Mouse (Mus musculus) midbrain, embryonic 12.5 days (tissue): ENCODE data around the gene Ckap4. TPM values are rescaled to one million over a fixed set of nuclear protein-coding genes. Genes with fewer than 3 reads are reported as not detected.

ENCODE experiments used
- ATAC-seq: fragments of 200-750 bp; cut with Nextera tagmentation; 2 replicates; pipeline ENCODE4 v1.8.0; 2017; ENCODE audit warnings: low read depth, moderate TSS enrichment, moderate library complexity; ENCODE audit not compliant: low FRiP score
- H3K27ac ChIP-seq: fragments of 300-500 bp; sonication (generic); replicated peaks from 2 replicates; pipeline ENCODE4 v1.5.1; 2016; ENCODE audit warnings: mild to moderate bottlenecking
- H3K27me3 ChIP-seq: fragments of 300-500 bp; sonication (generic); 2 replicates; pipeline ENCODE4 v1.6.1; 2016; ENCODE audit warnings: mild to moderate bottlenecking
- H3K36me3 ChIP-seq: fragments of 300-500 bp; sonication (generic); 2 replicates; pipeline ENCODE4 v1.6.1; 2016
- H3K4me1 ChIP-seq: fragments of 300-500 bp; sonication (generic); 2 replicates; pipeline ENCODE4 v1.6.1; 2016
- H3K4me2 ChIP-seq: fragments of 300-500 bp; sonication (generic); replicated peaks from 2 replicates; pipeline ENCODE4 v1.6.1; 2016; ENCODE audit warnings: mild to moderate bottlenecking, moderate library complexity
- H3K4me3 ChIP-seq: fragments of 300-500 bp; sonication (generic); 2 replicates; pipeline ENCODE4 v1.5.1; 2016; ENCODE audit warnings: mild to moderate bottlenecking
- H3K9ac ChIP-seq: fragments of 300-500 bp; sonication (generic); replicated peaks from 2 replicates; pipeline ENCODE4 v1.6.1; 2016; ENCODE audit warnings: mild to moderate bottlenecking, moderate library complexity
- H3K9me3 ChIP-seq: fragments of 300-500 bp; sonication (generic); 2 replicates; pipeline ENCODE4 v1.6.1; 2016; ENCODE audit warnings: mild to moderate bottlenecking
- WGBS: fragments of 180-500 bp; shearing (Covaris S2); methylation state at CpG from one replicate; pipeline ENCODE4 v1.1.7; 2016; 5-methylcytosine and 5-hydroxymethylcytosine counted together
- polyA plus RNA-seq: library from polyadenylated mRNA; unstranded; fragments of >200 nt; fragmentation: Nextera tagmentation; extraction: Ambion mirVana; gene quantifications from 2 replicates; pipeline ENCODE4 v1.2.1, GENCODE M21; 2016

Ckap4 gene
- polyA plus RNA-seq, 1 experiment from 2014 or later = 105 TPM

GRCm38 (mm10) chr10:84542802-84543658, 9.2 kb upstream of the Ckap4 start:
- ATAC-seq = no peak
- WGBS = 84% methylated on average over 11 of the region's 11 CpGs
- Histone ChIP-seq H3K4me2 (no peak overlapping the region), H3K36me3 (no peaks in the 10 kb centered on the region), H3K27me3 (no peaks in the 10 kb centered on the region), H3K9me3 (no peaks in the 10 kb centered on the region), H3K4me1 (no peaks in the 10 kb centered on the region), H3K27ac (no peak overlapping the region), H3K4me3 (no peak overlapping the region), H3K9ac (no peak overlapping the region)

DNA sequence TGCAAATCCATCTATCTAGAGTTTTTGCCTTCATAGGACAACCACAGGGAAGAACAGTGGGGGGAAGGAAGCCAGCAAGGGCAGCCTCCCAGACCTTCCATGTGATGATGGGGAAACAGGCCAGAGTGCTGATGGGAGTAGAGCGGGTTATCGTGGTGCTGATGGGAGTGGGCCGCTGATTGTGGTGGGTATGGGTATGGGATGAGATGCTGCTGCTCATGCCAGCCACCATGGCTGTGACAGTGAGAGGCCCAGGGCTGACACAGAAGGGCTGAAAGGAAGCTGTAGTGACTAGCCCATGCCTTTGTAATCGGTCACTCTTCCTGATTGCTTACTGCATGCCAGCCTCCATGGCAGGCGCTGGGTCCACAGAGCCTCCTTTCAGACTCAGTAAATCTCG, 5.8 kb upstream of the Ckap4 start:
- Histone ChIP-seq H3K27me3 (no peaks in the 10 kb centered on the region), H3K36me3 (no peaks in the 10 kb centered on the region), H3K4me2 (no peak overlapping the region), H3K27ac (no peak overlapping the region), H3K9ac (no peak overlapping the region), H3K4me1 (0 out of 2 replicates have a peak, but pooled peaks cover 3% of the 10 kb centered on the region), H3K4me3 (no peak overlapping the region), H3K9me3 (no peaks in the 10 kb centered on the region)
- ATAC-seq = no peak
- WGBS = 92% methylated on average over 6 of the region's 6 CpGs

DNA sequence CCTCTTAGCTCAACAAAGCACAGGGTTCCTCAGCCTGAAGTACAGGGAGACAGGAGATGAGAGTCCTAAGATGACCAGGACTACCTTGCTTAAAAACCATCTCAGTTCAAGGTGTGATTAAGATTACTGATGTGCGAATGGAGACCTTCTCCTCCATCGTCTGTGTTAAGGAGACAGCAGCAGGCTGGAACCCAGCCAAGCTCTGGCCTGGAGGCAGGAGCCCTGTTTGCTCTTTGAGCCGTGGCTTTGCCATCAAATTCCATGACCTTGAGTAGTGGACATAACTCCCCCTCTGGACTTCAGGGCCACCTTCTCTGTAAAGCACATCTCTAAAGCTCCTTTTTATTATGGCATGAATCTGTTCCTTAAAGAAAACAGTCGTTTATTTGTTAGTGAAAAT, 2.0 kb upstream of the Ckap4 start:
- Histone ChIP-seq H3K36me3 (no peaks in the 10 kb centered on the region), H3K4me3 (no peak overlapping the region), H3K4me2 (no peak overlapping the region), H3K9me3 (no peaks in the 10 kb centered on the region), H3K27ac (no peak overlapping the region), H3K9ac (no peak overlapping the region), H3K27me3 (no peaks in the 10 kb centered on the region), H3K4me1 (peaks cover 29% of the 10 kb centered on the region)
- ATAC-seq = no peak
- 70% methylated on average over 4 of the region's 4 CpGs for WGBS

GRCm38 (mm10) chr10:84535458-84535857, 1.6 kb upstream of the Ckap4 start:
- H3K4me2 ChIP-seq = no peak overlapping the region
- no peak overlapping the region for H3K4me3 ChIP-seq
- ATAC-seq = no peak
- H3K9me3 ChIP-seq = no peaks in the 10 kb centered on the region
- no peak overlapping the region for H3K9ac ChIP-seq
- H3K27ac ChIP-seq = no peak overlapping the region
- no peaks in the 10 kb centered on the region for H3K27me3 ChIP-seq
- 76% methylated on average over 5 of the region's 5 CpGs for WGBS
- H3K36me3 ChIP-seq = no peaks in the 10 kb centered on the region
- H3K4me1 ChIP-seq = peaks cover 33% of the 10 kb centered on the region

DNA sequence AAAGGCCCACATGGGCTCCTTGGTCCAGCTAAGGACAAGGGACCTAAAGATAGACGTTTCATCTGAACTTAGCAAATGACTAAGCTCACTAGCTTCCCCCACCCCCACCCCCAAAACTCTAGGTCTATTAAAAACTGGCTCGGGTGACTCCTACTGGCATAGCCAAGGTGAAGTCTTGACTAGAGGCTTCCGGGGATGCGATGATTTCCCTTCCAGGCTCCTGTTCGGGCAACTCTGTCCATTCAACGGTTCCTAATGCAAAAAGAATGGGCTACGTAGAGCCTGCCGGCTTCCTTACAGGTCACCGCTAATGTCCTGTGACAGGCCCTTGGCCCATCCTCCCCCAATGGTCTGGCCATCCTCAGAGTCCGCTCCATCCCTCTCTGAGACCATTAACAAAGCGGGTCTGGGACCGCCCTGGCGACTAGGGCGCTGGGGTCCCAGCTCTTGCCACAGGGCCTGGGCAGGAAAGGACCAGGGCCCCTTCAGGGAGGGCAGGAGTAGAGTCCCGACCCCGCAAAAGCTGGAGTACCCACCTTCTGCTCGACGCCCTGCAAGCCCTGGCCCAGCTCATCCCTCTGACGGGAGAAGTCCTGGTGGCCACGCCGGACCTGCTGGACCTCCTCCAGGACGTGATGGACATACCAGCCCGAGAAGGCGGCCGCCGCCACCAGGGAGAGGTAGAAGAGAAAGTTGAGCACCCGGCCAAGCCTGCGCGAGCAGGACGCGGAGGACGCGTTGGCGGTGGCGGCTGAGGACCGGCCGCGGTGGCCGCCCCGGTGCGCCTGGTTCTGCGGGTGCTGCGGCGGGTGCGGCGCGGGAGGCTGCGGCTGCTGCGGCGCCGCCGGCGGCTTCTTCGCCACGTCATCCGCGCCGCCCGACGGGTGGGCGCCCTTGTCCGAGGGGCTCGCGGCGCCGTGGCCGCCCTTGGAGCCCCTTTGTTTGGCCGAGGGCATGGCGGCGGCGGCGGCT, 665 bp downstream of the Ckap4 start:
- Histone ChIP-seq H3K36me3 (peaks cover 12% of the 10 kb centered on the region), H3K27ac (peak overlapping the region; percentile 91), H3K4me1 (peaks cover 43% of the 10 kb centered on the region), H3K9ac (peak overlapping the region; percentile 98), H3K4me2 (peak overlapping the region; percentile 65), H3K27me3 (no peaks in the 10 kb centered on the region), H3K4me3 (peak overlapping the region; percentile 91), H3K9me3 (no peaks in the 10 kb centered on the region)
- WGBS = 1% methylated on average over 41 of the region's 72 CpGs
- ATAC-seq = peak; percentile 44

GRCm38 (mm10) chr10:84532191-84532889, 1.5 kb downstream of the Ckap4 start:
- Histone ChIP-seq H3K4me2 (peak overlapping the region; percentile 65), H3K27me3 (no peaks in the 10 kb centered on the region), H3K9ac (peak overlapping the region; percentile 98), H3K4me1 (peaks cover 43% of the 10 kb centered on the region), H3K27ac (peak overlapping the region; percentile 91), H3K36me3 (peaks cover 20% of the 10 kb centered on the region), H3K9me3 (no peaks in the 10 kb centered on the region), H3K4me3 (peak overlapping the region; percentile 91)
- WGBS = 76% methylated on average over 16 of the region's 16 CpGs
- no peak for ATAC-seq

DNA sequence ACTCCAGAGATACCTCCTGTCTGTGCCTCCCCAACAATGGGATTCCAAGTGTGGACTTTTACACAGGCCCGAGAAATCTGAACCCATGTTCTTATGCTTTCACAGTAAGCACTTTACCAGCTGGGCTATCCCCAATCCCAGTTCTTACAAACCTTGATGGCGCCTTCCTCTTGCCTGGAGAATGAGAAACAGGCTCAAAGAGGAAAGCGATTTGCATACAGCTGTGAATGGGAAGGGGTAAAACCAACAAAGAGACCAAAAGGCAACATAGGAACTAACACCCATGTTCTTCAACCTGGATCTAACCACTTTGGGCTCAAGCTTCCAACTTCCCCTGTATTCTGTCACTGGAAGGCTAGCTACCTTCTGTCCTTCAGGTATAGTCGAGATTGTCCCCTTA, 2.3 kb downstream of the Ckap4 start:
- Histone ChIP-seq H3K27me3 (no peaks in the 10 kb centered on the region), H3K9me3 (no peaks in the 10 kb centered on the region), H3K27ac (peak overlapping the region; percentile 91), H3K4me3 (peak overlapping the region; percentile 91), H3K36me3 (peaks cover 26% of the 10 kb centered on the region), H3K4me2 (peak overlapping the region; percentile 65), H3K9ac (peak overlapping the region; percentile 98; the same call in 1 of the 2 replicates), H3K4me1 (peaks cover 44% of the 10 kb centered on the region)
- ATAC-seq = no peak
- WGBS = 71% methylated on average over 4 of the region's 4 CpGs

GRCm38 (mm10) chr10:84530388-84530787, 3.5 kb downstream of the Ckap4 start:
- no peak for ATAC-seq
- Histone ChIP-seq H3K9me3 (no peaks in the 10 kb centered on the region), H3K36me3 (peaks cover 33% of the 10 kb centered on the region), H3K4me1 (peaks cover 46% of the 10 kb centered on the region), H3K27me3 (no peaks in the 10 kb centered on the region), H3K9ac (no peak overlapping the region), H3K4me3 (peak overlapping the region; percentile 91; the same call in 1 of the 2 replicates), H3K27ac (0 out of 2 replicates have a peak overlapping the region, but pooled peaks have one; percentile 66), H3K4me2 (peak overlapping the region; percentile 65)
- WGBS = 93% methylated on average over 8 of the region's 8 CpGs

DNA sequence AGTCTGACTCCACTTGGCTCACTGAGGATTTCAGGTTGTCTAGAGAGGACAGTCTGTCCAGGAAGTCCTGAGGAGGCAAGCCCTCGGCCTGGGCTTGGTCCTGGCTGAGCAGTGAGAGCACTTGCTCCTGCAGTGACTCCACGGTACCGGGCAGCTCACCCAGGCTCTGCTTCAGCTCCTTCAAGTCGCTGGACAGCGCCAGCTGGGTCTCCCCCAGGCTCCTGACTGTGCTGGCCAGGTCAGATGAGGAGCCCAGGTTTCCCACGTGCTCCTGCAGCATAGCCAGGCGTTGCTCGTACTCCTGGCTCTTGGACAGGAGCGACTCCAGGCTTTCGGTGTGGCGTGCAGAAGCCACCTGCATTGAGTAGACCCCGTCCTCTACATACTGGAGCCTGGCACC, 6.2 kb downstream of the Ckap4 start:
- Histone ChIP-seq H3K27me3 (no peaks in the 10 kb centered on the region), H3K27ac (no peak overlapping the region), H3K4me3 (no peak overlapping the region), H3K36me3 (peaks cover 48% of the 10 kb centered on the region), H3K4me1 (peaks cover 35% of the 10 kb centered on the region), H3K9me3 (no peaks in the 10 kb centered on the region), H3K4me2 (no peak overlapping the region), H3K9ac (no peak overlapping the region)
- WGBS = 83% methylated on average over 12 of the region's 12 CpGs
- ATAC-seq = no peak

GRCm38 (mm10) chr10:84527070-84527469, 6.8 kb downstream of the Ckap4 start:
- H3K4me1 ChIP-seq = peaks cover 30% of the 10 kb centered on the region
- no peaks in the 10 kb centered on the region for H3K9me3 ChIP-seq
- 75% methylated on average over 5 of the region's 5 CpGs for WGBS
- no peak overlapping the region for H3K4me2 ChIP-seq
- peaks cover 48% of the 10 kb centered on the region for H3K36me3 ChIP-seq
- H3K27ac ChIP-seq = no peak overlapping the region
- H3K4me3 ChIP-seq = no peak overlapping the region
- no peak for ATAC-seq
- no peaks in the 10 kb centered on the region for H3K27me3 ChIP-seq
- no peak overlapping the region for H3K9ac ChIP-seq

GRCm38 (mm10) chr10:84526488-84526887, 7.4 kb downstream of the Ckap4 start:
- peak; percentile 66 for ATAC-seq

More at GRCm38 (mm10) chr10:84526488-84526887, 7.4 kb downstream of the Ckap4 start:
- H3K4me1 ChIP-seq = peaks cover 24% of the 10 kb centered on the region
- no peak overlapping the region for H3K4me3 ChIP-seq
- H3K36me3 ChIP-seq = peaks cover 48% of the 10 kb centered on the region
- H3K9ac ChIP-seq = no peak overlapping the region
- 0 out of 2 replicates have a peak overlapping the region, but pooled peaks have one; percentile 25 for H3K27ac ChIP-seq
- no peaks in the 10 kb centered on the region for H3K9me3 ChIP-seq
- H3K27me3 ChIP-seq = no peaks in the 10 kb centered on the region
- no peak overlapping the region for H3K4me2 ChIP-seq
- 44% methylated on average over 10 of the region's 10 CpGs for WGBS
